Mouse (Mus musculus) embryonic facial prominence, embryonic 13.5 days (tissue): ENCODE data around the gene Gast. TPM values are rescaled to one million over a fixed set of nuclear protein-coding genes. Genes with fewer than 3 reads are reported as not detected.

Source experiments
- ATAC-seq: fragments of 200-750 bp; cut with Nextera tagmentation; 2 replicates; pipeline ENCODE4 v1.8.0; 2017; ENCODE audit warnings: low read depth; ENCODE audit not compliant: insufficient number of reproducible peaks, insufficient read depth, low FRiP score, low TSS enrichment
- H3K27ac ChIP-seq: fragments of 300-500 bp; sonication (generic); 2 replicates; pipeline ENCODE4 v1.5.1; 2015; ENCODE audit warnings: moderate library complexity, mild to moderate bottlenecking, inconsistent platforms
- H3K27me3 ChIP-seq: fragments of 300-500 bp; sonication (generic); 2 replicates; pipeline ENCODE4 v1.6.1; 2015; ENCODE audit warnings: mild to moderate bottlenecking, inconsistent platforms
- H3K36me3 ChIP-seq: fragments of 300-500 bp; sonication (generic); 2 replicates; pipeline ENCODE4 v1.6.1; 2015; ENCODE audit warnings: mild to moderate bottlenecking, inconsistent platforms
- H3K4me1 ChIP-seq: fragments of 300-500 bp; sonication (generic); 2 replicates; pipeline ENCODE4 v1.6.1; 2015; ENCODE audit warnings: inconsistent platforms
- H3K4me2 ChIP-seq: fragments of 300-500 bp; sonication (generic); 2 replicates; pipeline ENCODE4 v1.6.1; 2015; ENCODE audit warnings: moderate library complexity, mild to moderate bottlenecking, inconsistent platforms
- H3K4me3 ChIP-seq: fragments of 300-500 bp; sonication (generic); 2 replicates; pipeline ENCODE4 v1.5.1; 2015; ENCODE audit warnings: mild to moderate bottlenecking, inconsistent platforms
- H3K9ac ChIP-seq: fragments of 300-500 bp; sonication (generic); 2 replicates; pipeline ENCODE4 v1.6.1; 2015; ENCODE audit warnings: mild to moderate bottlenecking, inconsistent platforms
- H3K9me3 ChIP-seq: fragments of 300-500 bp; sonication (generic); 2 replicates; pipeline ENCODE4 v1.6.1; 2016; ENCODE audit warnings: inconsistent platforms
- whole genome bisulfite sequencing: fragments of 180-500 bp; shearing (Covaris S2); methylation state at CpG from one replicate; pipeline ENCODE4 v1.1.7; 2015; ENCODE audit warnings: mixed read lengths; 5-methylcytosine and 5-hydroxymethylcytosine counted together
- polyA plus RNA-seq: library from polyadenylated mRNA; unstranded; fragments of >200 nt; fragmentation: Nextera tagmentation; extraction: Ambion mirVana; gene quantifications from 2 replicates; pipeline ENCODE4 v1.2.1, GENCODE M21; 2015

Gast gene
- polyA plus RNA-seq, 1 experiment from 2014 or later, result 1.2 TPM

DNA sequence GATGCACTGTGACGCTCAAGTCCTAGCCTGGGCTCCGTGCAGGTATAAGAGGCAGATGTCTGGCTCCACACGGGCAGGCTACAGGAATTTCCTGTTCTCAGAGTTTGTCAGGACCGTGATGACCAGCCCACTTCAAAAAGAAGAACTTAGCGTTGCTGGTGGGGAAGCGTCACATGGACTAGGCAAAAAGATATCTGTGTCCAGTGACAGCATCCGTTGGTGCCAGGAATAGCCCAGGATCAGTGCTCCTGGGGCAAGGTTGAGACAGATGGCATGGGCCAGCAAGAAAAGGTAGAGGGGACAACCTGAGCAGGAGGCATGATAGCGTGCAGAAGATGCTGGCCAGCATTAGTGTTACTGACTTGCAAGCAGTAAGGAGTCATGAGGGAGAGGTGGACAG is 35.6 kb downstream of the Gast start:
- 79% methylated on average over 8 of the region's 8 CpGs for WGBS
- Histone ChIP-seq H3K4me1 (no peaks in the 10 kb centered on the region), H3K27me3 (no peaks in the 10 kb centered on the region), H3K27ac (no peak overlapping the region), H3K36me3 (peaks cover 56% of the 10 kb centered on the region), H3K9ac (no peak overlapping the region), H3K9me3 (no peaks in the 10 kb centered on the region), H3K4me3 (no peak overlapping the region), H3K4me2 (no peak overlapping the region)
- ATAC-seq, result no peak

DNA sequence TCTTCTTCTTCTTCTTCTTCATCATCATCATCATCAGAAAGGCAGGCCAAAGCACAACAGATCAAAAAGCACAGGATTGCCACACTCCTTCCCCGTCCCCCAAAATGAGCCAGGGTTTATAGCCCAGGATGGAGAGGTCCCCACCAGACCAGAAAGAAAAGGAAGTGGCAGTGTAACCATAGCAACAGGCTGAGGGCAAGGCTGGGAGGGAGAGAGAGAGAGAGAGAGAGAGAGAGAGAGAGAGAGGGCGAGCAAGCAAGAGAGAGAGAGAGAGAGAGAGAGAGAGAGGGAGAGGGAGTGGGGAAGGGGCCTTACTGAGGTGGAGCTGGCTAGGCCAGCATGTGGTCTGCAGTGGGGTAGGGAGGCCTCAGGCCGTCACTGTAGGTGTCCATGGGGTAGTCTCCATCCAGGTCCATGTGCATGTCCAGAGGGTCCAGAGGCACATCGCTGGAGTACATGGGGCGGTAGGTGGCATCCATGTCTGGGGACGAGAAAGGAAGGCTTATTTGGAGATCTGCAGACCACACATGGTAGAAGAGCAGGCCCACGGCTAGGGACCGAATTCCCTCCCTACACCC is 37.9 kb downstream of the Gast start:
- ATAC-seq, result no peak
- Histone ChIP-seq H3K36me3 (peaks cover 77% of the 10 kb centered on the region), H3K9me3 (no peaks in the 10 kb centered on the region), H3K27ac (no peak overlapping the region), H3K27me3 (no peaks in the 10 kb centered on the region), H3K4me1 (no peaks in the 10 kb centered on the region), H3K4me3 (no peak overlapping the region), H3K9ac (no peak overlapping the region), H3K4me2 (no peak overlapping the region)
- WGBS, result 81% methylated on average over 7 of the region's 8 CpGs

DNA sequence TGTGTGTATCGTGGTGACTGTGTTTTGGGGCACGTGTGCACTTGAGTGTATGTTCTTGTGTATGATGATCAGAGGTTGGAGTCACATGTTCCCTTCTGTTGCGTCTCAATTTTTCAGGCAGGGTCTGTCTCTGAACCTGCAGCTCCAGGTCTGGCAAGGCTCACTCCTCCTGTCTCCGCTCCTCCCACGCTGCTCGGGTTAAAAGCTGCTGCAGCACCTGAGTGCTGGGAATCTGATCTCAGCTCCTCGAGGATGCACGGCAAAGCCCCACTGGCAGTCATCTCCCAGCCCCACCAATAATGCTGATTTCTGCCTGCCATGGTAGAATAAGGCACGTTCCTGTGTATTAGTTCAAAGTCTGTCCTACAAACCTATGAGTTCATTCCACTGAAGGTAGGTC is 40.9 kb downstream of the Gast start:
- 85% methylated on average over 9 of the region's 9 CpGs for WGBS
- no peak overlapping the region for H3K9ac ChIP-seq
- H3K36me3 ChIP-seq, result peaks cover 90% of the 10 kb centered on the region
- no peak overlapping the region for H3K4me2 ChIP-seq
- no peaks in the 10 kb centered on the region for H3K4me1 ChIP-seq
- H3K27ac ChIP-seq, result no peak overlapping the region
- no peaks in the 10 kb centered on the region for H3K27me3 ChIP-seq
- no peak overlapping the region for H3K4me3 ChIP-seq
- H3K9me3 ChIP-seq, result no peaks in the 10 kb centered on the region
- ATAC-seq, result no peak

DNA sequence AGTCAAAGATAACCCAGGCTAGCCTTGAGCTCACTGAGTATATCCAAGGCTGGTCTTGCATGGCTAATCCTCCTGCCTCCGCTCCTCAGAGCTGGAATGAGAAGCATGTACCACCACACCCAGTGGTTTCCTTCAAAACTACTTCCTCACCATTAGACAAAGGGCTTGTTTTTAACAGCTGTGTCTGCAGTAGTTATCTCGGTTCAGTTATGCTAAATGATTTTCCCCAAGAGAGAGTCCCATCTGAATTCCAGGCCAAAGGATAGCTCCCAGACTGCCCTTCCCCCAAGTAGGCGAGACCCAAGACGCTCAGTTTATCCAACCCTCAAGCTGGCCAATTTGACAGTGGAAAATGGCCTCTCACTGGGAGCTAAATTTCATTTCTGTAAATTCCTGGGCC is 41.8 kb downstream of the Gast start:
- no peak overlapping the region for H3K27ac ChIP-seq
- no peaks in the 10 kb centered on the region for H3K9me3 ChIP-seq
- ATAC-seq, result no peak
- H3K4me1 ChIP-seq, result no peaks in the 10 kb centered on the region
- WGBS, result 76% methylated on average over 4 of the region's 4 CpGs
- no peaks in the 10 kb centered on the region for H3K27me3 ChIP-seq
- H3K4me2 ChIP-seq, result no peak overlapping the region
- H3K9ac ChIP-seq, result no peak overlapping the region
- peaks cover 92% of the 10 kb centered on the region for H3K36me3 ChIP-seq
- no peak overlapping the region for H3K4me3 ChIP-seq

GRCm38 (mm10) chr11:100376746-100377389 is 42.7 kb downstream of the Gast start:
- no peak overlapping the region for H3K4me3 ChIP-seq
- H3K9me3 ChIP-seq, result no peaks in the 10 kb centered on the region
- no peak overlapping the region for H3K27ac ChIP-seq
- no peak overlapping the region for H3K4me2 ChIP-seq
- H3K36me3 ChIP-seq, result peaks cover 89% of the 10 kb centered on the region
- no peaks in the 10 kb centered on the region for H3K4me1 ChIP-seq
- whole genome bisulfite sequencing, result 94% methylated on average over 21 of the region's 21 CpGs
- ATAC-seq, result no peak
- no peak overlapping the region for H3K9ac ChIP-seq
- H3K27me3 ChIP-seq, result no peaks in the 10 kb centered on the region

GRCm38 (mm10) chr11:100377989-100378388 is 43.8 kb downstream of the Gast start:
- Histone ChIP-seq H3K9me3 (no peaks in the 10 kb centered on the region), H3K27ac (no peak overlapping the region), H3K4me1 (no peaks in the 10 kb centered on the region), H3K4me3 (no peak overlapping the region), H3K27me3 (no peaks in the 10 kb centered on the region), H3K9ac (no peak overlapping the region), H3K36me3 (peaks cover 89% of the 10 kb centered on the region), H3K4me2 (no peak overlapping the region)
- WGBS, result 93% methylated on average over 14 of the region's 14 CpGs
- ATAC-seq, result no peak

GRCm38 (mm10) chr11:100378446-100378845 is 44.2 kb downstream of the Gast start:
- H3K36me3 ChIP-seq, result peaks cover 89% of the 10 kb centered on the region
- H3K27ac ChIP-seq, result no peak overlapping the region
- H3K9me3 ChIP-seq, result no peaks in the 10 kb centered on the region
- H3K4me1 ChIP-seq, result no peaks in the 10 kb centered on the region
- no peak overlapping the region for H3K4me3 ChIP-seq
- no peak for ATAC-seq
- no peaks in the 10 kb centered on the region for H3K27me3 ChIP-seq
- 85% methylated on average over 5 of the region's 5 CpGs for WGBS
- H3K9ac ChIP-seq, result no peak overlapping the region
- H3K4me2 ChIP-seq, result no peak overlapping the region

DNA sequence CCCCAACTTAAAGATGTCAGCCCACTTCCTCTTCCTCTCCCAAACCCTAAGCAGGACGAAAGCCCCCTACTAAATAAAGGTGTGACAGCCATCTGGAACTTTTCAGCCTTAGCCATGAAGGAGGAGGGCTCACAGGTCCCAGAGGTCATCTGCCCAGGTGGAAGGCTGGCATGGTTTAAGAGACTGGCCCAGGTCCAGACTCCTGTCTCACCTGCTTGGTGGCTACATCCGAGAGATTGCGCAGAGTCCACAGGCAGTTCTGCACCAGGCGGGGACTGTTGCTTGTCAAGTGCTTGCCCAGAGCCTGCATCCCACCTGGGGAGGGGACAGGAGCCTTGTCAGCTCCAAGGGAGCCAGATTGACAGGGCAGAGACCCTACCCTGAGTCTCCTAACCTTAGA is 45.1 kb downstream of the Gast start:
- peaks cover 87% of the 10 kb centered on the region for H3K36me3 ChIP-seq
- H3K4me3 ChIP-seq, result no peak overlapping the region
- no peak overlapping the region for H3K27ac ChIP-seq
- no peaks in the 10 kb centered on the region for H3K4me1 ChIP-seq
- no peak overlapping the region for H3K9ac ChIP-seq
- ATAC-seq, result no peak
- no peaks in the 10 kb centered on the region for H3K9me3 ChIP-seq
- H3K4me2 ChIP-seq, result no peak overlapping the region
- no peaks in the 10 kb centered on the region for H3K27me3 ChIP-seq
- WGBS, result 89% methylated on average over 4 of the region's 4 CpGs

- ATAC-seq, result no peak
- H3K4me3 ChIP-seq, result no peak overlapping the region
- H3K27me3 ChIP-seq, result no peaks in the 10 kb centered on the region
- H3K4me1 ChIP-seq, result peaks cover 14% of the 10 kb centered on the region
- H3K4me2 ChIP-seq, result no peak overlapping the region
- H3K9me3 ChIP-seq, result no peaks in the 10 kb centered on the region
- H3K27ac ChIP-seq, result no peak overlapping the region
- H3K9ac ChIP-seq, result no peak overlapping the region
- H3K36me3 ChIP-seq, result peaks cover 76% of the 10 kb centered on the region
- WGBS, result 79% methylated on average over 6 of the region's 6 CpGs
Observed at GRCm38 (mm10) chr11:100382682-100383081, 48.5 kb downstream of the Gast start.

DNA sequence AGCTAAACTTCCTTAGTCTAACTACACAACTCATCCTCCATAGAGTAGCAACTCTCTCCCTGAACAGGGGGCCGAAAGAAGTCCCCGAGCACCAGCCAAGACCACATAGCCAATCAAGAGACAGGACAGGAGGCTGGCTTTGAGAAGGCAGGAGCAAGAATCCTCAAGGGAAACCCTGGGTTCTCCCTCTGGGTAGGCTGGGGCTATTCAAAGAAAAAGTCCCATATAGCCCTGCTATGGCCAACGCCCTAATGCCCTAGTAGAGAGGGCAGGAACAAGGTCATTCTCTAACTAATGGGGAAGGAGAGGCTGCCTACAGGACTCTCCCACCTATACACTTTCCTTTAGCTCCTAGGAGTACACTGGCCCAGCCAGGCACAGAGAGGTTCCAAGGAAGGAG is 50.8 kb downstream of the Gast start:
- Histone ChIP-seq H3K4me2 (no peak overlapping the region), H3K36me3 (peaks cover 56% of the 10 kb centered on the region), H3K4me1 (peaks cover 31% of the 10 kb centered on the region), H3K9ac (no peak overlapping the region), H3K4me3 (no peak overlapping the region), H3K27ac (no peak overlapping the region), H3K9me3 (no peaks in the 10 kb centered on the region), H3K27me3 (no peaks in the 10 kb centered on the region)
- ATAC-seq, result no peak
- WGBS, result 86% methylated on average over 3 of the region's 3 CpGs

DNA sequence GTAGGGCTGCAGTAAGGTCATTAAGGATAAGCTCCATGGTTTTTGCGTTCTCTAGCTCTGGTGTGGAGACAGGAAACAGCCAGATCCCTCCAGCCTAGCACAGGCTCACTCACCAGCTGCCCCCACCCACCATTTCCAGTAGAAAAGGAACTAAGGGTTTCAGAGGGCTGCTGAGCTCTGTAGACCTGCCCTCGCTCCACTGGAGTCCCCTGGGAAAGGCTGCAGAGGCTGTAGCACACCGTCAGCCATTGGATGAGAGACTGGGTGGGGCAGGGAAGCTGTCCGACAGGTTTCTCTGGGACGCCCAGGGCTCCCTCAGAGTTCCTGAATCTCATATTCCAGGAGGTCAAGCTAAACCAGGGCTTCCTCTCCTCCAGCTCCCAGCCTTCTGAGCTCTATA is 52.4 kb downstream of the Gast start:
- Histone ChIP-seq H3K4me2 (peak overlapping the region; percentile 4; the same call in 1 of the 2 replicates), H3K4me1 (peaks cover 40% of the 10 kb centered on the region), H3K27ac (peak overlapping the region; percentile 81), H3K4me3 (no peak overlapping the region), H3K27me3 (no peaks in the 10 kb centered on the region), H3K9ac (no peak overlapping the region), H3K36me3 (peaks cover 42% of the 10 kb centered on the region), H3K9me3 (no peaks in the 10 kb centered on the region)
- no peak for ATAC-seq
- WGBS, result 40% methylated on average over 5 of the region's 5 CpGs
